Mouse (Mus musculus) liver, adult 2 months (tissue): ENCODE results near the gene Scd3.

Source experiments
- CTCF ChIP-seq: fragments of 200-500 bp; IDR thresholded peaks from 2 replicates; pipeline ENCODE4 v1.5.1; 2011; ENCODE audit warnings: low read depth, low read length, control low read depth
- POLR2A ChIP-seq: fragments of 200-500 bp; IDR thresholded peaks from 2 replicates; pipeline ENCODE4 v1.6.1; 2011; ENCODE audit warnings: low read length, control low read depth; ENCODE audit not compliant: insufficient read depth; ENCODE audit errors: extremely low read depth

GRCm38 (mm10) chr19:44273711-44274110 lies 70.6 kb downstream of the Scd3 start:
- TF ChIP-seq CTCF, result no peak
- TF ChIP-seq POLR2A, result no peak
